Mouse (Mus musculus): ENCODE measurements at regions not wholly inside any gene's neighbourhood (a gene's known extent, or its start where the extent isn't known, plus 50 kb on each side); places are given as distances from the start of the nearest gene placed in this dataset.

DNA sequence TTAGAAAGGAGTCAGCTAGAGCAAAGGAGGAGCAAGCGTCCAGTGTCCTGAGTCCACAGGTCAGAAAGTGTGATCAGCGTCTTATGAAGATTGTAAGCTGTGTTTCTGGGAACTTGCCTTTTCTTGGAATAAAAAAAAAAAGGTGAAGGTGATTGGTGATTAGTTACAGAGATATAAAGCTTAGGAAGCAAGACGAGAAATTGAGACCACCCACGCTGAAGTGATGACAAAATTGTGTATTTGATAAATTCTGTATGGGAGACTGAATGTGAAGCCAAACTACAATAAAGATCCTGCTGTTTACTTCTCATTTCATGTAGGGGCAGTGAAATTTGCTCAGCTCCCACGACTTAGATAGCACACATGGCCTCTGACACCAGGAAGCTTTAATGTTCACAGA is 109.0 kb upstream of the Spats2l start:
- DNase-seq (ENCODE audit: low read depth), result no peak

- DNase-seq (ENCODE audit: low read depth), result no peak
Measured at GRCm38 (mm10) chr1:57665724-57666123, 108.2 kb upstream of the Spats2l start.

DNA sequence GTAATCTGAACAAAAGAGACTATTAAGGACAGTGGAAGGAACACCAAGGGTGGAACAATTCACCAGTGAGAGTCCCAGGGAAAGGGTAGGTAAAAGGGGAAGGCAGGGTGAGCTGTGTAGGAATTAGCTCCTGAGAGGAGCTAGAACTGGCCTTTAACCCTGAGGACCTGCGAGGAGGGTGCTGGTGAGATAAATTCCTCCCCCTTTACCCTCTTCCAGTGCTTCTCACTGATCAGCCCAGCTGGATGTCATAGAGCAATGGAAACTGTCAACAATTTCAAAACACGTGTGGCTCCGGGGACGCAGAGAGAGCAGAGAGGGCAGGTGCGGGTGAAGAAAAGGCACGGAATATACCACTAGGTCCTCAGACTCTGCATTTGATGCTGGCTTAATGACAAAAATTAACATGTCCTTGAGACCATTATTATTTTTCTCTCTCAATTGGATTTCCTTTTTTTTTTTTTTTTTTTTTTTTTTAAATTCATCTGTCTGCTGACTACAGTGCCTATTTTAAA is 107.7 kb upstream of the Spats2l start:
- no peak for DNase-seq (ENCODE audit: low read depth)

DNA sequence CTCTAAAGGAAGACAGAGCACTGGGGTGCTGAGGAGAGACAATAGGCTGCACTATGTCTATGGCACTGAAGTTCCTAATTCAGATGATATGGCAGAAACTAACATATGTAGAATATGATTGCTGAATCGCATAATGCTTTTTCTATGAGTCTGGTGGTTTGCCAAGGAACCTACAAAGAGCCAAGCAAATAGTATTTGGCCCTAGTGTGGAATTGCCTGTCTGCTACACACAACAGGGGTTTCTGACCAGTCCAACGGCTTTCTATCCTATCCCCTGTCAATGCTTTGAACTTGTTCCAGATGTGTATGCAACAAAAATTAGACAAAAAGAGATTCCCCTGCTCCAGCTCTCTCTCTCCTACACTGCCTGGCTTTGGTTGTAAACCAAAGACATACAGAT is 100.5 kb upstream of the Spats2l start:
- DNase-seq (ENCODE audit: low read depth), result no peak

GRCm38 (mm10) chr1:57673957-57674699 is 99.8 kb upstream of the Spats2l start:
- DNase-seq (ENCODE audit: low read depth), result no peak

- DNase-seq (ENCODE audit: low read depth), result no peak
Measured at GRCm38 (mm10) chr1:57684387-57685162, 89.4 kb upstream of the Spats2l start.

DNA sequence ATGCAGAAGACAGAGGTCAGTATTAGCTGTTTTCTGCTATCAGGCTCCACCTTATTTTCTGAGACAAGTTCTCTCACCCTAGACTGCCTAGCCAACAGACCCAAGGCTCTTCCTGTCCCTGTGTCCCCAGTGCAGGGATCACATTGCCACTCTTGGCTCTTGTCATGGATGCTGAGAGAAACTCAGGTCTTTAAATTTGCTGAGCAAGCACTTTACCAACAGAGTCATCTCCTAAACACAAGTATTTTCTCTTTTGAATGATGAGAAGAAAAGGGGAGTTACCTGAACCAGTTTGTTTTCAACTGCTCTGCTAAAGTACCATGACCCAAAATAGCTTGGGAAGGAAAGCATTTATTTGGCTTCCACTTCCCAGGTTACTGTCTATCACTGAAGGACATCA is 84.7 kb upstream of the Spats2l start:
- no peak for DNase-seq (ENCODE audit: low read depth)

DNA sequence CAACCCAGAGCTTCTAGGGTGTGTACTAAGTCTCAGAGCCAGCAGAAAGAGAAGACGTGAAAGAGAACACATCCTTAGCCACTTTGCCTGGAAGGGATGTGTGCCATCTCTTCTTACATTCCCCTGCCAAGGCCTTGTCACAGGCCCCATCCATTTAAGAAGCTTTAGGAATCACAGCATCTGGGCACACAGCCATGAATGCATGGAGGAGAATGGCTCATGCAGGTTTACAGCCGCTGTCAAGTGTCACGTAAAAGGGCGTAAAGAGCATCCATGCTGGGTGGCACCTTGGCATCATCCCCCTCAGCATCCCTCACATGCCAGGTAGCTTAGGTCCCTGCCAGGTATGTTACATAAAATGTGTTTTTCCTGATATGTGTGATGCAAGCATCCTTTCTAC is 66.1 kb upstream of the Spats2l start:
- DNase-seq (ENCODE audit: low read depth), result no peak

- DNase-seq (ENCODE audit: low read depth), result no peak
Measured at GRCm38 (mm10) chr1:57712916-57713503, 61.0 kb upstream of the Spats2l start.

- no peak for DNase-seq (ENCODE audit: low read depth)
Measured at GRCm38 (mm10) chr1:57717139-57717800, 56.7 kb upstream of the Spats2l start.

GRCm38 (mm10) chr1:57718409-57718808 is 55.6 kb upstream of the Spats2l start:
- DNase-seq (ENCODE audit: low read depth), result no peak
